Mouse (Mus musculus): ENCODE measurements around the gene Noa1. TPM values are rescaled to one million over a fixed set of nuclear protein-coding genes. Genes with fewer than 3 reads are reported as not detected.

The Noa1 gene
- polyA plus RNA-seq, 1 experiment, result 22.5 TPM

- peak overlapping the region; percentile 97 for H3K4me3 ChIP-seq (ENCODE audit: low read depth, low read length)
- peaks cover 24% of the 10 kb centered on the region for H3K36me3 ChIP-seq (ENCODE audit: control insufficient read depth, insufficient read depth, low read length, poor library complexity, severe bottlenecking)
- no peaks in the 10 kb centered on the region for H3K9me3 ChIP-seq (replicated peaks; ENCODE audit: control insufficient read depth, insufficient read depth, low read length, poor library complexity, severe bottlenecking)
- H3K9ac ChIP-seq (ENCODE audit: low read depth, poor library complexity, severe bottlenecking), result peak overlapping the region; percentile 99
- no peaks in the 10 kb centered on the region for H3K27me3 ChIP-seq (ENCODE audit: control insufficient read depth, insufficient read depth, low read length, poor library complexity, severe bottlenecking)
- H3K27ac ChIP-seq (ENCODE audit: insufficient read depth, low read length), result peak overlapping the region; percentile 68
- TF ChIP-seq POLR2A (IDR thresholded peaks at IDR 0.05; ENCODE audit: insufficient read depth, low read length) (no peak), EP300 (IDR thresholded peaks at IDR 0.05; ENCODE audit: insufficient read depth, low read depth, low read length) (no peak), CTCF (IDR thresholded peaks at IDR 0.05; ENCODE audit: low read depth, low read length) (no peak)
- no peaks in the 10 kb centered on the region for H3K4me1 ChIP-seq (ENCODE audit: control insufficient read depth, insufficient read depth, low read length)
These were observed 44.2 kb downstream of the Noa1 start for GRCm38 (mm10) chr5:77265671-77266065.

- no peaks in the 10 kb centered on the region for H3K4me1 ChIP-seq (ENCODE audit: control insufficient read depth, insufficient read depth, low read length)
- TF ChIP-seq POLR2A (IDR thresholded peaks at IDR 0.05; ENCODE audit: insufficient read depth, low read length) (no peak), EP300 (IDR thresholded peaks at IDR 0.05; ENCODE audit: insufficient read depth, low read depth, low read length) (peak; percentile 61; the same call in 1 of the 2 replicates)
These were observed 44.7 kb downstream of the Noa1 start, which contains the start of gene Rest for GRCm38 (mm10) chr5:77265081-77265670. Rest (plus strand) TSS chr5:77265491.

GRCm38 (mm10) chr5:77262105-77262504 is 47.8 kb downstream of the Noa1 start:
- TF ChIP-seq EP300 (IDR thresholded peaks at IDR 0.05; ENCODE audit: insufficient read depth, low read depth, low read length), result peak; percentile 47; the same call in 1 of the 2 replicates
- no peak for TF ChIP-seq CTCF (IDR thresholded peaks at IDR 0.05; ENCODE audit: low read depth, low read length)
- peaks cover 8% of the 10 kb centered on the region for H3K4me1 ChIP-seq (ENCODE audit: control insufficient read depth, insufficient read depth, low read length)
- H3K9me3 ChIP-seq (replicated peaks; ENCODE audit: control insufficient read depth, insufficient read depth, low read length, poor library complexity, severe bottlenecking), result no peaks in the 10 kb centered on the region
- no peaks in the 10 kb centered on the region for H3K36me3 ChIP-seq (ENCODE audit: control insufficient read depth, insufficient read depth, low read length, poor library complexity, severe bottlenecking)
- peak overlapping the region; percentile 85 for H3K9ac ChIP-seq (ENCODE audit: low read depth, poor library complexity, severe bottlenecking)
- H3K27me3 ChIP-seq (ENCODE audit: control insufficient read depth, insufficient read depth, low read length, poor library complexity, severe bottlenecking), result no peaks in the 10 kb centered on the region
- no peak overlapping the region for H3K4me3 ChIP-seq (ENCODE audit: low read depth, low read length)
- H3K27ac ChIP-seq (ENCODE audit: insufficient read depth, low read length), result peak overlapping the region; percentile 87

More at GRCm38 (mm10) chr5:77265081-77265670, 44.7 kb downstream of the Noa1 start, which contains the start of gene Rest:
- H3K4me3 ChIP-seq (ENCODE audit: low read depth, low read length), result peak within 1 kb of the TSS; percentile 97
- peak within 1 kb of the TSS; percentile 99 for H3K9ac ChIP-seq (ENCODE audit: low read depth, poor library complexity, severe bottlenecking)
- H3K27me3 ChIP-seq (ENCODE audit: control insufficient read depth, insufficient read depth, low read length, poor library complexity, severe bottlenecking), result no peaks in the 10 kb centered on the region
- H3K36me3 ChIP-seq (ENCODE audit: control insufficient read depth, insufficient read depth, low read length, poor library complexity, severe bottlenecking), result peaks cover 19% of the 10 kb centered on the region
- peak within 1 kb of the TSS; percentile 97 for H3K27ac ChIP-seq (ENCODE audit: insufficient read depth, low read length)
- no peaks in the 10 kb centered on the region for H3K9me3 ChIP-seq (replicated peaks; ENCODE audit: control insufficient read depth, insufficient read depth, low read length, poor library complexity, severe bottlenecking)

- TF ChIP-seq CTCF (IDR thresholded peaks at IDR 0.05; ENCODE audit: low read depth, low read length), result no peak
- TF ChIP-seq POLR2A (IDR thresholded peaks at IDR 0.05; ENCODE audit: insufficient read depth, low read length), result no peak
- TF ChIP-seq EP300 (IDR thresholded peaks at IDR 0.05; ENCODE audit: insufficient read depth, low read depth, low read length), result no peak
- peaks cover 11% of the 10 kb centered on the region for H3K4me1 ChIP-seq (ENCODE audit: control insufficient read depth, insufficient read depth, low read length)
- peak overlapping the region; percentile 90 for H3K27ac ChIP-seq (ENCODE audit: insufficient read depth, low read length)
- H3K9me3 ChIP-seq (replicated peaks; ENCODE audit: control insufficient read depth, insufficient read depth, low read length, poor library complexity, severe bottlenecking), result no peaks in the 10 kb centered on the region
- H3K36me3 ChIP-seq (ENCODE audit: control insufficient read depth, insufficient read depth, low read length, poor library complexity, severe bottlenecking), result no peaks in the 10 kb centered on the region
- H3K9ac ChIP-seq (ENCODE audit: low read depth, poor library complexity, severe bottlenecking), result peak overlapping the region; percentile 44
- peak overlapping the region; percentile 75 for H3K4me3 ChIP-seq (ENCODE audit: low read depth, low read length)
- H3K27me3 ChIP-seq (ENCODE audit: control insufficient read depth, insufficient read depth, low read length, poor library complexity, severe bottlenecking), result no peaks in the 10 kb centered on the region
These were observed 48.7 kb downstream of the Noa1 start for GRCm38 (mm10) chr5:77261137-77261536.

GRCm38 (mm10) chr5:77260141-77260540 is 49.7 kb downstream of the Noa1 start:
- Histone ChIP-seq H3K9ac (ENCODE audit: low read depth, poor library complexity, severe bottlenecking) (peak overlapping the region; percentile 44), H3K9me3 (replicated peaks; ENCODE audit: control insufficient read depth, insufficient read depth, low read length, poor library complexity, severe bottlenecking) (no peaks in the 10 kb centered on the region), H3K27me3 (ENCODE audit: control insufficient read depth, insufficient read depth, low read length, poor library complexity, severe bottlenecking) (no peaks in the 10 kb centered on the region), H3K27ac (ENCODE audit: insufficient read depth, low read length) (peak overlapping the region; percentile 90), H3K4me1 (ENCODE audit: control insufficient read depth, insufficient read depth, low read length) (peaks cover 15% of the 10 kb centered on the region), H3K36me3 (ENCODE audit: control insufficient read depth, insufficient read depth, low read length, poor library complexity, severe bottlenecking) (no peaks in the 10 kb centered on the region), H3K4me3 (ENCODE audit: low read depth, low read length) (peak overlapping the region; percentile 75)
- no peak for TF ChIP-seq CTCF (IDR thresholded peaks at IDR 0.05; ENCODE audit: low read depth, low read length)
- TF ChIP-seq EP300 (IDR thresholded peaks at IDR 0.05; ENCODE audit: insufficient read depth, low read depth, low read length), result no peak
- no peak for TF ChIP-seq POLR2A (IDR thresholded peaks at IDR 0.05; ENCODE audit: insufficient read depth, low read length)

GRCm38 (mm10) chr5:77259315-77259714 is 50.6 kb downstream of the Noa1 start:
- peaks cover 15% of the 10 kb centered on the region for H3K4me1 ChIP-seq (ENCODE audit: control insufficient read depth, insufficient read depth, low read length)
- peak overlapping the region; percentile 81 for H3K27ac ChIP-seq (ENCODE audit: insufficient read depth, low read length)
- peak overlapping the region; percentile 44 for H3K9ac ChIP-seq (ENCODE audit: low read depth, poor library complexity, severe bottlenecking)
- no peaks in the 10 kb centered on the region for H3K27me3 ChIP-seq (ENCODE audit: control insufficient read depth, insufficient read depth, low read length, poor library complexity, severe bottlenecking)
- TF ChIP-seq CTCF (IDR thresholded peaks at IDR 0.05; ENCODE audit: low read depth, low read length), result no peak
- no peak for TF ChIP-seq POLR2A (IDR thresholded peaks at IDR 0.05; ENCODE audit: insufficient read depth, low read length)
- peak; percentile 61; the same call in 1 of the 2 replicates for TF ChIP-seq EP300 (IDR thresholded peaks at IDR 0.05; ENCODE audit: insufficient read depth, low read depth, low read length)
- no peak overlapping the region for H3K4me3 ChIP-seq (ENCODE audit: low read depth, low read length)
- no peaks in the 10 kb centered on the region for H3K36me3 ChIP-seq (ENCODE audit: control insufficient read depth, insufficient read depth, low read length, poor library complexity, severe bottlenecking)
- H3K9me3 ChIP-seq (replicated peaks; ENCODE audit: control insufficient read depth, insufficient read depth, low read length, poor library complexity, severe bottlenecking), result no peaks in the 10 kb centered on the region
